Mouse (Mus musculus): ENCODE measurements around the gene Cyp2s1. TPM values are rescaled to one million over a fixed set of nuclear protein-coding genes. Genes with fewer than 3 reads are reported as not detected.

Cyp2s1 gene
- polyA plus RNA-seq, 1 experiment from 2014 or later: 3.0 TPM

DNA sequence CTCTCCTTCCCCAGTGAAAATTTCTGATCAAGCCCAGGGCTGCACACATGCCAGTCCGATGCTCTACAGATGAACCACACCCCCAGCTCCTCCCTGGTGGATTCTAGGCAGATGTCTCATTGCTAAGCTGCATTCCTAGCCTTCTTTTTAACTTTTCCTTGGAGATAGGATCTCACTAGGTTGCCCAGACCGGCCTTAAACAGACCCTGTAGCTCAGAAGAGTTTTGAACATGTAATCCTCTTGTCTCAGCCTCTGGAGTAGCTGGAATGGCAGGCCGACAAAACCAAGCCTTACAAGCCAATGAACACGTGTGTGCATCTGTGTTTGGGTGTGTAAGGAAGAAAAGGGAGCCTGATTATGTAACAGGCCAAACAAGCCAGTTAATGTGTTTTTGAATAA is 36.0 kb downstream of the Cyp2s1 start:
- H3K9me3 ChIP-seq (ENCODE audit: control insufficient read depth, low read length): no peaks in the 10 kb centered on the region
- no peak overlapping the region for H3K9ac ChIP-seq (ENCODE audit: low read length)
- no peak overlapping the region; the same call in 1 of the 2 replicates for H3K4me2 ChIP-seq (ENCODE audit: low read length)
- H3K36me3 ChIP-seq (ENCODE audit: control insufficient read depth, insufficient read depth, low read length): peaks cover 22% of the 10 kb centered on the region
- peaks cover 12 to 27% of the 10 kb centered on the region in 2 experiments for H3K4me1 ChIP-seq (ENCODE audit: control insufficient read depth in 2 of 2, insufficient read depth in 2 of 2, low read length in 2 of 2)
- 61% methylated on average over 4 of the region's 4 CpGs for WGBS
- H3K27me3 ChIP-seq (ENCODE audit: control insufficient read depth, insufficient read depth, low read length): no peaks in the 10 kb centered on the region
- no peak for ATAC-seq (ENCODE audit: insufficient number of reproducible peaks, insufficient read depth, low FRiP score, low read depth)
- no peak overlapping the region for H3K4me3 ChIP-seq (ENCODE audit: control insufficient read depth in 1 of 2, insufficient read depth in 1 of 2, low read depth in 1 of 2, low read length in 2 of 2)
- H3K27ac ChIP-seq (replicated peaks in 1 of 2; ENCODE audit: control insufficient read depth in 1 of 2, insufficient read depth in 1 of 2, low read depth in 2 of 2, low read length in 2 of 2): no peak overlapping the region; a peak in 1 of 4 replicates

DNA sequence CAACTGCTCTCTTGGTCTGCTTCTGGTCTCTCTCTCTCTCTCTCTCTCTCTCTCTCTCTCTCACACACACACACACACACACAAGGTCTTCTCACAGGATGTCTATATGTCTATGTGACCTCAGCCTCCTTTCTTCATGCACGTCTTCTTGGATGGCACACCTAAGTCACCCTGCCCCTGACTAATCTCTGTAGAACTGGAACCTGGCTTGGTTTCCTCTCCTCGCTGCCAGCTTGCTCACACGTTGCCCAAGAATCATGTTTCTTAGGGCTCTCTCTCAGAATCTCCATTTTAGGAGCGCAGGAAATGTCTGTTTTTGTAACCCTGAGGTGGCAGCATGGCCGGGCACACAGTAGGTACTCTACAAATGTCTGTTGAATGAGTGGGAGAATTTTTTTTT is 36.7 kb downstream of the Cyp2s1 start:
- WGBS: 83% methylated on average over 5 of the region's 5 CpGs
- peaks cover 24% of the 10 kb centered on the region for H3K36me3 ChIP-seq (ENCODE audit: control insufficient read depth, insufficient read depth, low read length)
- H3K9me3 ChIP-seq (ENCODE audit: control insufficient read depth, low read length): no peaks in the 10 kb centered on the region
- H3K27me3 ChIP-seq (ENCODE audit: control insufficient read depth, insufficient read depth, low read length): no peaks in the 10 kb centered on the region
- no peak overlapping the region for H3K4me2 ChIP-seq (ENCODE audit: low read length)
- no peak overlapping the region for H3K4me3 ChIP-seq (ENCODE audit: control insufficient read depth in 1 of 2, insufficient read depth in 1 of 2, low read depth in 1 of 2, low read length in 2 of 2)
- peaks cover 12 to 27% of the 10 kb centered on the region in 2 experiments for H3K4me1 ChIP-seq (ENCODE audit: control insufficient read depth in 2 of 2, insufficient read depth in 2 of 2, low read length in 2 of 2)
- no peak overlapping the region for H3K9ac ChIP-seq (ENCODE audit: low read length)
- no peak overlapping the region for H3K27ac ChIP-seq (replicated peaks in 1 of 2; ENCODE audit: control insufficient read depth in 1 of 2, insufficient read depth in 1 of 2, low read depth in 2 of 2, low read length in 2 of 2)
- ATAC-seq (ENCODE audit: insufficient number of reproducible peaks, insufficient read depth, low FRiP score, low read depth): no peak

DNA sequence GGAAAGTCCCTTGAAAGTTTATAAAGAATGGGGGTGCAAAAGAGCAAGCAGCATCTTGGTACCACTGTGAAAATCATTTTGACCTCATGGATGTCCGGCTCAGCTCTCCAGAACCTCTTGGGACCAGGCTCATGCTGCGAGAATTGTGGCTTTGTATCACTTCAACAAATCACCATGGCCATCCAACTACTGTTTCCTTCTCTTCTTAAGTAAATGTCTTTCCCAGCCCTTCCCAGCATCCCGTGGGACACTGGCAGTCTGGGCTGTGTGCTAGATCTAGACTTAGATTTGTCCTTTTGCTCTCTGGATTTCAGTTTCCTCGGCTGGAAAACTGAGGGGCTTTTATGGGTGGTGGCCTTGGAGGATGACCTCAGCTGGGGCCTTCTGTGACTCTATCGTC is 48.5 kb downstream of the Cyp2s1 start:
- no peaks in the 10 kb centered on the region; a peak in 1 of 4 replicates for H3K4me1 ChIP-seq (ENCODE audit: control insufficient read depth in 2 of 2, insufficient read depth in 2 of 2, low read length in 2 of 2)
- H3K27me3 ChIP-seq (ENCODE audit: control insufficient read depth, insufficient read depth, low read length): no peaks in the 10 kb centered on the region
- H3K4me3 ChIP-seq (ENCODE audit: control insufficient read depth in 1 of 2, insufficient read depth in 1 of 2, low read depth in 1 of 2, low read length in 2 of 2): no peak overlapping the region
- no peak for ATAC-seq (ENCODE audit: insufficient number of reproducible peaks, insufficient read depth, low FRiP score, low read depth)
- peaks cover 74% of the 10 kb centered on the region for H3K36me3 ChIP-seq (ENCODE audit: control insufficient read depth, insufficient read depth, low read length)
- WGBS: 88% methylated on average over 5 of the region's 5 CpGs
- H3K27ac ChIP-seq (replicated peaks in 1 of 2; ENCODE audit: control insufficient read depth in 1 of 2, insufficient read depth in 1 of 2, low read depth in 2 of 2, low read length in 2 of 2): no peak overlapping the region
- no peak overlapping the region for H3K9ac ChIP-seq (ENCODE audit: low read length)
- H3K9me3 ChIP-seq (ENCODE audit: control insufficient read depth, low read length): no peaks in the 10 kb centered on the region
- H3K4me2 ChIP-seq (ENCODE audit: low read length): no peak overlapping the region

DNA sequence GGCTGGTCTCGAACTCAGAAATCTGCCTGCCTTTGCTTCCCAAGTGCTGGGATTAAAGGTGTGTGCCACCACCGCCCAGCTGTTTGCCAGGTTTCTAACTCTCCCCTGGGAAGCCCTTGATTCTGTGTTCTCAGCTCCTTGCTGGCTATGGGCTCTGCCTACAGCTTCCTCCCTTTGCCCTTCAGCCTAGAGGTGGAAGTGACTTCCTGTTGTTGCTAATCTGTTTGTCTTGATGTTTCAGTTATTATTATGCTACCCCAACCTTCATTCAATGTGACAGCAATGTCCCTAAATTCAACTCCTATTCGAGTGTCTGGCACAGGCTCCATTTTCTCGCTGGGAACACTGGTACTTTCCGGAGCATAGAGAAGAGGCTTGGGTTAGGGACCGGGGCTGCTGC is 50.6 kb downstream of the Cyp2s1 start:
- no peaks in the 10 kb centered on the region for H3K27me3 ChIP-seq (ENCODE audit: control insufficient read depth, insufficient read depth, low read length)
- WGBS: 84% methylated on average over 6 of the region's 6 CpGs
- H3K36me3 ChIP-seq (ENCODE audit: control insufficient read depth, insufficient read depth, low read length): peaks cover 72% of the 10 kb centered on the region
- H3K4me3 ChIP-seq (ENCODE audit: control insufficient read depth in 1 of 2, insufficient read depth in 1 of 2, low read depth in 1 of 2, low read length in 2 of 2): no peak overlapping the region
- H3K9me3 ChIP-seq (ENCODE audit: control insufficient read depth, low read length): no peaks in the 10 kb centered on the region
- H3K27ac ChIP-seq (replicated peaks in 1 of 2; ENCODE audit: control insufficient read depth in 1 of 2, insufficient read depth in 1 of 2, low read depth in 2 of 2, low read length in 2 of 2): no peak overlapping the region
- no peak overlapping the region for H3K9ac ChIP-seq (ENCODE audit: low read length)
- no peak overlapping the region for H3K4me2 ChIP-seq (ENCODE audit: low read length)
- no peaks in the 10 kb centered on the region; a peak in 1 of 4 replicates for H3K4me1 ChIP-seq (ENCODE audit: control insufficient read depth in 2 of 2, insufficient read depth in 2 of 2, low read length in 2 of 2)
- no peak for ATAC-seq (ENCODE audit: insufficient number of reproducible peaks, insufficient read depth, low FRiP score, low read depth)

DNA sequence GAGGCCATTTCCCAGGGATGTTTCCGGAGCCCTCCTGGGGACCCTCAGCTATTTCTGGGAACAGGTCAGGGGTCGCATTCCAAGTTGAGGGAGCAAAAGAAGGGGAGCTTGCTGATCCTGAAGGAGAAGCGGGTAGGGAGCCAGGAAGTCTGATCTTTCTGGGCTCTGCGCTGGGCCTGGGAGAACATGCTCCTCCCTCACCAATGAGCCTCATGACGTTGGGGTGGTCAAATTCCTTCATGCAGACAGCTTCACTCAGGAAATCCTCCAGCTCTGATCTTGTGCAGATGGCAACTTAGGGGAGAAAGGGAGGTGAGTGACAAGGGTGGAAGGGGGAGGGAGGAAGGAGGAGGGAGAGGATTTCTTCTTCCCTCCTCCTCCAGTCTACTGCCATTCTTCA is 52.5 kb downstream of the Cyp2s1 start:
- no peak for ATAC-seq (ENCODE audit: insufficient number of reproducible peaks, insufficient read depth, low FRiP score, low read depth)
- no peaks in the 10 kb centered on the region; a peak in 1 of 4 replicates for H3K4me1 ChIP-seq (ENCODE audit: control insufficient read depth in 2 of 2, insufficient read depth in 2 of 2, low read length in 2 of 2)
- no peak overlapping the region for H3K9ac ChIP-seq (ENCODE audit: low read length)
- H3K36me3 ChIP-seq (ENCODE audit: control insufficient read depth, insufficient read depth, low read length): peaks cover 64% of the 10 kb centered on the region
- H3K27me3 ChIP-seq (ENCODE audit: control insufficient read depth, insufficient read depth, low read length): no peaks in the 10 kb centered on the region
- no peak overlapping the region for H3K4me3 ChIP-seq (ENCODE audit: control insufficient read depth in 1 of 2, insufficient read depth in 1 of 2, low read depth in 1 of 2, low read length in 2 of 2)
- H3K9me3 ChIP-seq (ENCODE audit: control insufficient read depth, low read length): no peaks in the 10 kb centered on the region
- peak overlapping the region; percentile 9 to 46; a peak in 3 of 4 replicates for H3K27ac ChIP-seq (replicated peaks in 1 of 2; ENCODE audit: control insufficient read depth in 1 of 2, insufficient read depth in 1 of 2, low read depth in 2 of 2, low read length in 2 of 2)
- 32% methylated on average over 5 of the region's 5 CpGs for WGBS
- no peak overlapping the region for H3K4me2 ChIP-seq (ENCODE audit: low read length)

DNA sequence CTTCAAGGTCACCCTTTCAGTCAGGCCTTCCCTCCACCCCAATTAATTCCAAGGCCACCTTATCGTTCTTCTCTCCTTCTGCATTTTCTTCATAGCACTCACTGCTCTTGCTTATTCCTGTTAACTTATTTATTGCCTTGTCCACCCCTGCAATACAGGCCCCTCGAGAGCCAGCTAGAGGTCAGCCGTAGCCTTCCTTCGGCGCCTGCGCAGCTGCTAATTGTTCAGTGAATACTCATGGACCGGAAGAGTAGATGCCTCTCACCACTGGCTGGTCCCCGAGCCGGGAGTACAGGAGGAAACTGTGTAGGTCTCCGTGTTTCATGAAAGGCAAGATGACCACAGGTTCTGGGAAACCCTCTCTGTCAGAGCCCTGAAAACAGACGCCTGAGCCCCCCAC is 53.0 kb downstream of the Cyp2s1 start:
- H3K4me2 ChIP-seq (ENCODE audit: low read length): no peak overlapping the region
- no peak for ATAC-seq (ENCODE audit: insufficient number of reproducible peaks, insufficient read depth, low FRiP score, low read depth)
- 51% methylated on average over 11 of the region's 11 CpGs for WGBS
- H3K27ac ChIP-seq (replicated peaks in 1 of 2; ENCODE audit: control insufficient read depth in 1 of 2, insufficient read depth in 1 of 2, low read depth in 2 of 2, low read length in 2 of 2): peak overlapping the region; percentile 9 to 46; a peak in 3 of 4 replicates
- H3K9ac ChIP-seq (ENCODE audit: low read length): no peak overlapping the region
- H3K9me3 ChIP-seq (ENCODE audit: control insufficient read depth, low read length): no peaks in the 10 kb centered on the region
- H3K4me1 ChIP-seq (ENCODE audit: control insufficient read depth in 2 of 2, insufficient read depth in 2 of 2, low read length in 2 of 2): no peaks in the 10 kb centered on the region; a peak in 1 of 4 replicates
- peaks cover 61% of the 10 kb centered on the region for H3K36me3 ChIP-seq (ENCODE audit: control insufficient read depth, insufficient read depth, low read length)
- H3K27me3 ChIP-seq (ENCODE audit: control insufficient read depth, insufficient read depth, low read length): no peaks in the 10 kb centered on the region
- H3K4me3 ChIP-seq (ENCODE audit: control insufficient read depth in 1 of 2, insufficient read depth in 1 of 2, low read depth in 1 of 2, low read length in 2 of 2): no peak overlapping the region

DNA sequence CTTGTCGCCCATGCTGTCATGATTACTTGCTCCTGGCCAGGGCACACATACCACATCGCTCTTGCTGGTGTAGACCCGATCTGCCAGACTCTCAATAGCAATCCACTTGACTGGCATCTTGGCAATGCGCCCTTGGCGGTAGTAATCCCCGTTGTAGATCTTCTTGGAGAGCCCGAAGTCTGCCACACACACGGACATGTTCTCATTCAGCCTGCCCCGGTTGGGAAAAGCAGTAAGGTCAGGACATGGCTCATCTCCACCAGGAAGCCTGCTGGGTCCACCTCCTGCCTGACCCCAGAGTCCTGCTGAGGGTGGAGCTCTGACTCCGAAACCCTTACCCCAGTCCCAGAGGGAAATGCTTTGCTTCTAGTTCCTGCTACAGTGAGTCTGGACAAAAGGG is 55.4 kb downstream of the Cyp2s1 start:
- WGBS: 66% methylated on average over 10 of the region's 10 CpGs
- Histone ChIP-seq H3K36me3 (ENCODE audit: control insufficient read depth, insufficient read depth, low read length) (peaks cover 46% of the 10 kb centered on the region), H3K27ac (replicated peaks in 1 of 2; ENCODE audit: control insufficient read depth in 1 of 2, insufficient read depth in 1 of 2, low read depth in 2 of 2, low read length in 2 of 2) (no peak overlapping the region), H3K4me3 (ENCODE audit: control insufficient read depth in 1 of 2, insufficient read depth in 1 of 2, low read depth in 1 of 2, low read length in 2 of 2) (no peak overlapping the region), H3K4me2 (ENCODE audit: low read length) (no peak overlapping the region), H3K4me1 (ENCODE audit: control insufficient read depth in 2 of 2, insufficient read depth in 2 of 2, low read length in 2 of 2) (no peaks in the 10 kb centered on the region; a peak in 1 of 4 replicates), H3K27me3 (ENCODE audit: control insufficient read depth, insufficient read depth, low read length) (no peaks in the 10 kb centered on the region), H3K9ac (ENCODE audit: low read length) (no peak overlapping the region), H3K9me3 (ENCODE audit: control insufficient read depth, low read length) (no peaks in the 10 kb centered on the region)
- no peak for ATAC-seq (ENCODE audit: insufficient number of reproducible peaks, insufficient read depth, low FRiP score, low read depth)

DNA sequence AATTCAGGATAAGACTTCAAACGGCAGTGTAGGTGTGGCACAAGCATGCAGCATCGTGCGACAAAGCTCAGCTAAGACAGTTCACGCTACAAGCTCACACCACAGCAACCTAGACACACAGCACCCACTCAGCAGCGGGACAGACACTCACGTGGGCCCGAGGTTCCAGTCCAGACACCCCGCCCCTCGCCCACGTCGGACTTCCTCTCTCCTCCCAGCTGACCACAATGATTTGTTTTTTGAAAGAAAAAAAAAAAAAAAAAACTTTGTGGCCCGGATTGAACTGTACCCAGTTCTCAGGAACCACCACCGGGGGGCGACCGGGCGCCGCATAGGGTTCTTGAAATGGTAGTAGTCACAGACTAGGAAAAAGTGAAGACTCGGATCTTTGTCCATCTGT is 60.7 kb downstream of the Cyp2s1 start:
- no peaks in the 10 kb centered on the region for H3K9me3 ChIP-seq (ENCODE audit: control insufficient read depth, low read length)
- peak; percentile 44 for ATAC-seq (ENCODE audit: insufficient number of reproducible peaks, insufficient read depth, low FRiP score, low read depth)
- under 1% methylated on average over 18 of the region's 18 CpGs for WGBS
- peak overlapping the region; percentile 96 for H3K4me2 ChIP-seq (ENCODE audit: low read length)
- peak overlapping the region; percentile 88 to 96 for H3K27ac ChIP-seq (replicated peaks in 1 of 2; ENCODE audit: control insufficient read depth in 1 of 2, insufficient read depth in 1 of 2, low read depth in 2 of 2, low read length in 2 of 2)
- peaks cover 29% of the 10 kb centered on the region for H3K36me3 ChIP-seq (ENCODE audit: control insufficient read depth, insufficient read depth, low read length)
- H3K9ac ChIP-seq (ENCODE audit: low read length): peak overlapping the region; percentile 98
- H3K27me3 ChIP-seq (ENCODE audit: control insufficient read depth, insufficient read depth, low read length): no peaks in the 10 kb centered on the region
- H3K4me1 ChIP-seq (ENCODE audit: control insufficient read depth in 2 of 2, insufficient read depth in 2 of 2, low read length in 2 of 2): peaks cover 4 to 23% of the 10 kb centered on the region in 2 experiments; a peak in 3 of 4 replicates
- peak overlapping the region; percentile 28 to 89 for H3K4me3 ChIP-seq (ENCODE audit: control insufficient read depth in 1 of 2, insufficient read depth in 1 of 2, low read depth in 1 of 2, low read length in 2 of 2)
